Mouse (Mus musculus) CH12.LX (cell line): ENCODE data around the gene Pcdh7.

Source experiments
- BHLHE40 ChIP-seq: IDR thresholded peaks from 2 replicates; pipeline ENCODE4 v1.6.1; 2011; ENCODE audit warnings: mild to moderate bottlenecking, low read depth, low read length, improper control_type of control experiment
- CTCF ChIP-seq, 2 experiments: IDR thresholded peaks in 1 of 2; conservative IDR thresholded peaks in 1 of 2; 2 replicates each; pipeline ENCODE4 v1.5.1; 2011 to 2012; ENCODE audit warnings: low read depth in 2 of 2, low read length in 2 of 2, improper control_type of control experiment in 1 of 2, inconsistent platforms in 1 of 2, mild to moderate bottlenecking in 1 of 2, moderate library complexity in 1 of 2
- EP300 ChIP-seq: IDR thresholded peaks from 2 replicates; pipeline ENCODE4 v1.6.1; 2011; ENCODE audit warnings: low read length, improper control_type of control experiment
- POLR2A ChIP-seq: IDR thresholded peaks from 2 replicates; pipeline ENCODE4 v1.6.1; 2011; ENCODE audit warnings: low read depth, mild to moderate bottlenecking, improper control_type of control experiment, low read length
- TCF12 ChIP-seq: IDR thresholded peaks from 2 replicates; pipeline ENCODE4 v1.6.1; 2014; ENCODE audit warnings: low read depth, mild to moderate bottlenecking, inconsistent platforms, low read length, improper control_type of control experiment
- ZKSCAN1 ChIP-seq: IDR thresholded peaks from 2 replicates; pipeline ENCODE4 v1.6.1; 2012; ENCODE audit warnings: low read depth, inconsistent platforms, low read length, improper control_type of control experiment, borderline replicate concordance

GRCm38 (mm10) chr5:57780574-57780973, 62.8 kb downstream of the Pcdh7 start:
- TF ChIP-seq CTCF (conservative IDR thresholded peaks at IDR 0.05 in 1 of 2, IDR thresholded peaks at IDR 0.05 in 1 of 2; ENCODE audit: low read depth in 2 of 2, low read length in 2 of 2) (no peak), TCF12 (no peak), EP300 (no peak), ZKSCAN1 (no peak), BHLHE40 (no peak), POLR2A (no peak)
